20 mouse cellular contexts compared by ENCODE assay signal in the genomic region with DNA sequence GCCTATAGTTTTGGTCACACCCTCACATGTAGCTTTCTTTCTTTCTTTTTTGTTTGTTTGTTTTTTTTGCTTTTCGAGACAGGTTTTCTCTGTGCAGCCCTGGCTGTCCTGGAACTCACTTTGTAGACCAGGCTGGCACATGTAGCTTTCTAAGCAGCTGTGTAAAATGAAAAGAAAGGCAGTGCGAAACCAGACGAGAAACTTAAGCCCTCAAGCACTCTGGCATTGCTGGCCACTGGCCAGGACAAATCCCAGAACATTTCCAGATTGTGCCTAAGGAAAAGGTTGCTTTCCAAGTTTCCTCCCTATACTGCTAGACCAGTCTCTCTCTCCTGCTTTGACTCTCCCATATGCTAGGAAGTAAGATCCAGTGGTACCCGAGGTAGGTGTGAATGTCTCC.
DNase-seq lines count a peak whose midpoint lies in the region; ATAC-seq lines count a peak whose summit lies in the region.
"Had no signal": no experiment of that assay in that cellular context is flagged by ENCODE, and none has a peak within 500 bp of the region (broad histone marks: within the 10 kb centered on the region; RNA-seq: fewer than 3 reads in every experiment).

No protein-coding gene starts in this region.

- WGBS in heart, embryonic 12.5 days: 38% methylated on average over 4 of the region's 4 CpGs
- WGBS in forebrain, embryonic 16.5 days: 44% methylated on average over 4 of the region's 4 CpGs

- intact Hi-C loops in left cerebral cortex, postnatal 10 days (cut with DNase I): no loop called here

- H3K4me1 ChIP-seq in heart, embryonic 12.5 days (replicated peaks): peaks cover 5% of the 10 kb centered on the region; the same call in 1 of the 2 replicates
- peaks cover 11% of the 10 kb centered on the region for H3K4me1 ChIP-seq in forebrain, embryonic 16.5 days (replicated peaks; ENCODE audit: control insufficient read depth, insufficient read depth, low read length)
- H3K4me1 ChIP-seq: heart, embryonic 10.5 days; neural tube, embryonic 12.5 days had no signal

- no peak overlapping the region for H3K4me2 ChIP-seq in heart, embryonic 12.5 days
- H3K4me2 ChIP-seq in forebrain, embryonic 16.5 days (ENCODE audit: low read length): no peak overlapping the region
- H3K4me2 ChIP-seq: hindbrain, embryonic 14.5 days; liver, embryonic 11.5 days; midbrain, embryonic 11.5 days; neural tube, embryonic 12.5 days had no signal

- no peak overlapping the region for H3K4me3 ChIP-seq in heart, embryonic 12.5 days
- no peak overlapping the region for H3K4me3 ChIP-seq in forebrain, embryonic 16.5 days (replicated peaks; ENCODE audit: low read length)
- H3K4me3 ChIP-seq: heart, embryonic 10.5 days; neural tube, embryonic 12.5 days had no signal

- no peaks in the 10 kb centered on the region for H3K9me3 ChIP-seq in heart, embryonic 12.5 days (replicated peaks)
- no peaks in the 10 kb centered on the region for H3K9me3 ChIP-seq in forebrain, embryonic 16.5 days (ENCODE audit: control insufficient read depth, low read length)
- H3K9me3 ChIP-seq: heart, embryonic 10.5 days; neural tube, embryonic 12.5 days had no signal

- H3K27ac ChIP-seq in heart, embryonic 12.5 days (ENCODE audit: poor library complexity, severe bottlenecking): no peak overlapping the region
- H3K27ac ChIP-seq in forebrain, embryonic 16.5 days (ENCODE audit: low read length): no peak overlapping the region
- H3K27ac ChIP-seq: heart, embryonic 10.5 days; hindbrain, embryonic 14.5 days; macrophage; neural tube, embryonic 12.5 days; stomach, postnatal 0 days had no signal

- peak; percentile 33; the same call in 1 of the 2 replicates for ATAC-seq in heart, embryonic 12.5 days (ENCODE audit: insufficient number of reproducible peaks, low FRiP score)
- ATAC-seq in forebrain, embryonic 16.5 days: peak; percentile 54
- ATAC-seq: activated CD4-positive, CD25-positive, alpha-beta regulatory T cell, adult 4 months had no signal

- DNase-seq in heart, adult 9 months (ENCODE audit: low spot score in 2 of 2): no peak
- DNase-seq in 3T3-L1 (ENCODE audit: low read depth, low spot score): peak; percentile 49
- peak; percentile 49 for DNase-seq in MN1 (ENCODE audit: low spot score)
- DNase-seq in left cerebral cortex, postnatal 10 days (ENCODE audit: extremely low spot score in 1 of 2, low spot score in 2 of 2): no peak
- no peak for DNase-seq in kidney, adult 8-10 months
- DNase-seq: adrenal gland, postnatal 36 days; cerebellum, adult 8-10 months; gastrocnemius, postnatal 36 days; kidney, postnatal 36 days; lung, adult 18-20 months had no signal

- H3K27me3 ChIP-seq in heart, embryonic 12.5 days (replicated peaks): no peaks in the 10 kb centered on the region
- H3K27me3 ChIP-seq in forebrain, embryonic 16.5 days (replicated peaks; ENCODE audit: control insufficient read depth, insufficient read depth, low read length): no peaks in the 10 kb centered on the region
- H3K27me3 ChIP-seq: neural tube, embryonic 12.5 days had no signal

- H3K9ac ChIP-seq in heart, embryonic 12.5 days: no peak overlapping the region
- H3K9ac ChIP-seq in forebrain, embryonic 16.5 days (replicated peaks; ENCODE audit: low read depth, low read length): no peak overlapping the region
- H3K9ac ChIP-seq: hindbrain, embryonic 14.5 days; neural tube, embryonic 12.5 days had no signal

- no peaks in the 10 kb centered on the region for H3K36me3 ChIP-seq in heart, embryonic 12.5 days
- H3K36me3 ChIP-seq in forebrain, embryonic 16.5 days (ENCODE audit: control insufficient read depth, insufficient read depth): no peaks in the 10 kb centered on the region
- H3K36me3 ChIP-seq: heart, embryonic 10.5 days; neural tube, embryonic 12.5 days had no signal

Comparison
In these comparisons a context has a peak if more than half of its experiments do, and no peak if none do; other contexts are left out.
1. DNase-seq: peak in 3T3-L1 (single experiment) and MN1 (single experiment); none in heart, adult 9 months (0 of 2), left cerebral cortex, postnatal 10 days (0 of 2) and kidney, adult 8-10 months (0 of 2).